Mouse (Mus musculus) brown adipose tissue, adult 24 weeks (tissue): ENCODE measurements at regions not wholly inside any gene's neighbourhood (a gene's known extent, or its start where the extent isn't known, plus 50 kb on each side); places are given as distances from the start of the nearest gene placed in this dataset.

Experiments
- H3K27ac ChIP-seq: fragments of 200-500 bp; replicated peaks from 2 replicates; pipeline ENCODE4 v1.5.1; 2012; ENCODE audit warnings: low read depth, mild to moderate bottlenecking, low read length
- H3K4me1 ChIP-seq: fragments of 200-500 bp; 2 replicates; pipeline ENCODE4 v1.6.1; 2012; ENCODE audit warnings: low read length, mixed read lengths; ENCODE audit not compliant: control insufficient read depth, insufficient read depth, insufficient read length
- H3K4me3 ChIP-seq: fragments of 200-500 bp; 2 replicates; pipeline ENCODE4 v1.5.1; 2012; ENCODE audit warnings: low read depth, mild to moderate bottlenecking, low read length, moderate library complexity; ENCODE audit not compliant: insufficient read depth

- Histone ChIP-seq H3K4me1 (no peaks in the 10 kb centered on the region), H3K4me3 (no peak overlapping the region), H3K27ac (no peak overlapping the region)
Observed at GRCm38 (mm10) chr7:133262161-133262560, 138.0 kb upstream of the Ctbp2 start.

DNA sequence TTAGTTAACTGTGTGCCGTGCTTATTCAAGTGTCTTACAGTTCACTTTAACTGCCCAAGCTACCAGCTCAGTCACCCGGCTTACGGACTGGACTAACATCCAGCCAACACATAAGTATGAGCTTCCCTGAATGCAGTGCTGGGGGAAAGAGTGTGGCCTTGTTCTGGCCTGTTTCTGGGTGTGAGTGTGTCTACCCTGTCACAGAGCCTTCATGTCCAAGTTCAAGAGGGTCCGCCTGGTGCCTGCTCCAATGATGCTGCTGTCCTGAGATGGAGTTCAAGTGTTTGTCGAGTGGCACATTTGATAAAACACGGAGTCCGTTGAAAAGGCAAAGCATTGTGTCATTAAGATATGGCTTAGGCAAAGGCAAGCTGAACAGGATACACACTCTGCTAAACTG, 135.0 kb upstream of the Ctbp2 start:
- Histone ChIP-seq H3K27ac (no peak overlapping the region), H3K4me1 (no peaks in the 10 kb centered on the region), H3K4me3 (no peak overlapping the region)

DNA sequence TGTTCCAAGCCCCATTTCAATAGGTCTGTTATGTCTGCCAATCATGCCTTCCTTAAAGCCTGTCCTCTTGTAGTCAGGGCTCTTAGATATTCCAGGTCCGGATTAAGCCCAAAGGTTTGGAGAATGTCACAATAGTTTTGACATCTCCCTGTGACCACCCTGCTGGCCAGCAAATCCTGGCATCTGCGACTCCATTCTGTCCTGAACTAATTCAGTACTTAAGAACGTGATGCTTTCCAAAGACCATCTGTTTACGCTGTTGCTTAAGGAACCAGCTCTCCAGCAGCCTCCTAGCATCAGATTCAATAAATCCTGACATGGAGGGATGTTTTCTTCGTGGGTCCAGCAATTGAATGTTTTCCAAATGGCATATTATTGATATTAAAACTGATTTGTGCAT, 132.7 kb upstream of the Ctbp2 start:
- no peak overlapping the region for H3K27ac ChIP-seq
- H3K4me3 ChIP-seq = no peak overlapping the region

GRCm38 (mm10) chr7:133244601-133245000, 120.4 kb upstream of the Ctbp2 start:
- Histone ChIP-seq H3K4me3 (no peak overlapping the region), H3K27ac (no peak overlapping the region), H3K4me1 (no peaks in the 10 kb centered on the region)

More for the DNA sequence above, 132.7 kb upstream of the Ctbp2 start:
- H3K4me1 ChIP-seq = no peaks in the 10 kb centered on the region

- Histone ChIP-seq H3K4me3 (no peak overlapping the region), H3K27ac (no peak overlapping the region), H3K4me1 (no peaks in the 10 kb centered on the region)
Observed at GRCm38 (mm10) chr7:133234326-133234725, 110.2 kb upstream of the Ctbp2 start.

DNA sequence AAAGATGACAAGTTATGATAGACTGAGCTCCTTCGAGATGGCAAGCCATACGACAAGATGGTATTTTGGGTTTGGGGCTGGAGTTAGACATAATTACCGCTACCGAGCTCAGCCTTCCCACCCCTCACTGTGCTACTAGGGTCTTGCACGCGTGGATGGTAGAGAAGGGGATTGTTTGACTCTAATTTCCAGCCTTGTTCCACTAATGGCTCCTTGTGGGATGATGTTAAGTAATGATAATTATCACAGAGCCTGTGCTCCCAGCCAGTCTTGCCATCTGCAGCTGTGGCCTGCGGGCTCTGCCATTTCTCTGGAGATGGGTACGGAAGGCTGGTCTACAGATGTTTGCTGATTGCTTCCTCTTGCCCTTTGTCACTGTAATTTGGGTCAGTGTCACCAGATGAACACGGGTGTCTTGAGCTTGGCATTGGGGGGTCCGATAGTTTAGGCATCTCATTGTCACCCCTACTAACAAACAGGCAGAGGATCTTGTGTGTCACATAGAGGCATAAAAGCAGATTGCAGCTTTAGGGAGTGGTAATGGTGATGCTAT, 108.8 kb upstream of the Ctbp2 start:
- no peaks in the 10 kb centered on the region for H3K4me1 ChIP-seq
- no peak overlapping the region for H3K4me3 ChIP-seq
- H3K27ac ChIP-seq = no peak overlapping the region

- Histone ChIP-seq H3K27ac (no peak overlapping the region), H3K4me3 (no peak overlapping the region), H3K4me1 (no peaks in the 10 kb centered on the region)
Observed at GRCm38 (mm10) chr7:133230806-133231205, 106.7 kb upstream of the Ctbp2 start.

DNA sequence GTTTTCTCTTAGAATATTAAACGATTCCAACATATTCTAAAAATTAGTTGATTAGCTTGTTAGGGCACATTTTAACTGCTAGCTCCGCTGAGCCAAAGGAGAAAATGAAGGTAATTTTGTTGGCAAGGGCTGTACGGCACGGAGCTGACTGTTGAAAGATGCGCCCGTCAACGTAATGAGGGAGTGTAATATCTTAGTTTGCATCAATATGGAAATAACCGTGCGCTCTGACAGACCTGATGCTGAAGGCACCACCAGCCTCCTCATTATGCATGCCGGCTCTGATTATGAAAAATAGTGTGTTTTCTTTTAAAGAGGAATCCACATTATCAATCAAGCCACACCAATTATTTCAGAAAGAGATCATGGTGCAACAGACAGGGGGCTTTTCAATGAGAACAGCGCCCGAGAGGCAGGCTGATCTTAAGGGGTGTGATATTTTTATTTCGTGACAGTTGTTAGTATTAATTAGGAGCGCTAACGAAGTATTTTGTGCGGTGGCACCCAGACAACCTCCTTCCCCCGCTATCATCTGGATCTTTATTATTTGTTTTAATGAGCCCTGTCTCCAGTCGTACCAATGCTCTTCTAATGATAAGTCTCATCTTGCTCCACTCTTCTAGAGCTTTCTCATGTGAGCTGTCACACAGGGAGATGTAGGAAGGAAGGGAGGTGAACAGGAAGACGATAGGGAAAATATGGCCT, 99.9 kb upstream of the Ctbp2 start:
- no peaks in the 10 kb centered on the region for H3K4me1 ChIP-seq
- no peak overlapping the region for H3K27ac ChIP-seq
- H3K4me3 ChIP-seq = no peak overlapping the region

DNA sequence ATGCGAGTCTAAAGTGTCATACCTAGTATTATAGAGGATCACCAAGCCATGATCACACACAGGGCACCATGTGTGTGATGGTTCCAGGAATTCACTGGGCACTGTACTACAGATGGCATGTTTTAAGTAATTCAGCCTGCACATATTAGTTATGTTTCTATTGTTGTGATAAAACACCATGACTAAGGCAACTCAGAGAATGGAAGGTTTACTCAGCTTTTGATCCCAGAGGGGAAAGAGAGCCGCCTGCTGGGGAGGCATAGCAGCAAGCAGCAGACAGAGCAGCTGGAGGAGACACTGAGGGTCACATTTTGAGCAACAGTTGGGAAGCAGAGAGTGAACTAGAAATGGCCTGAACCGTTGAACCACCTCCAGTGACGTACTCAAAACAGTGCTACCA, 88.2 kb upstream of the Ctbp2 start:
- H3K4me3 ChIP-seq = no peak overlapping the region
- no peak overlapping the region for H3K27ac ChIP-seq

DNA sequence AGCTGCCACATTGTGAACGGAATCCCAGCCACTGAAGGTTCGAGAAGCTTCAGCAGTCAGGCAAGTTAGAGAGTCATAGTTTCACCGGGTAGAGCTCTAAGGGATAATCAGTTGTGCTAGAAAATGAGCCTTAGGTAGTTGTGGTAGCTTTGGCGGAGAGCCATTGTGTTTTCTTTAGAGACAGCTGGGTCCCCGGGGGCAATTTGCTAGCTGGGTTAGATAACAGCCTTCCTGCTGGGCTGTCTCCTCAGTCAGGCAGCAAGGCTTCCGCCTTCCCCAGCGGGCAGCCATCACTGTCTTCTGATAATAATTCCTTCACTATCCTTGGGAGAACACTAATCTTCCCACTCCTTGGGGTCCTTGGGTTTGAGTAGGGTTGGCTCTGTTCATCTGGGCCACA, 81.5 kb upstream of the Ctbp2 start:
- H3K4me1 ChIP-seq = no peaks in the 10 kb centered on the region
- H3K4me3 ChIP-seq = no peak overlapping the region
- H3K27ac ChIP-seq = no peak overlapping the region

More for the DNA sequence above, 88.2 kb upstream of the Ctbp2 start:
- H3K4me1 ChIP-seq = no peaks in the 10 kb centered on the region

GRCm38 (mm10) chr7:133204485-133204884, 80.3 kb upstream of the Ctbp2 start:
- H3K4me1 ChIP-seq = no peaks in the 10 kb centered on the region
- no peak overlapping the region for H3K4me3 ChIP-seq
- H3K27ac ChIP-seq = no peak overlapping the region

GRCm38 (mm10) chr7:133203933-133204332, 79.8 kb upstream of the Ctbp2 start:
- Histone ChIP-seq H3K4me1 (no peaks in the 10 kb centered on the region), H3K4me3 (no peak overlapping the region), H3K27ac (no peak overlapping the region)

DNA sequence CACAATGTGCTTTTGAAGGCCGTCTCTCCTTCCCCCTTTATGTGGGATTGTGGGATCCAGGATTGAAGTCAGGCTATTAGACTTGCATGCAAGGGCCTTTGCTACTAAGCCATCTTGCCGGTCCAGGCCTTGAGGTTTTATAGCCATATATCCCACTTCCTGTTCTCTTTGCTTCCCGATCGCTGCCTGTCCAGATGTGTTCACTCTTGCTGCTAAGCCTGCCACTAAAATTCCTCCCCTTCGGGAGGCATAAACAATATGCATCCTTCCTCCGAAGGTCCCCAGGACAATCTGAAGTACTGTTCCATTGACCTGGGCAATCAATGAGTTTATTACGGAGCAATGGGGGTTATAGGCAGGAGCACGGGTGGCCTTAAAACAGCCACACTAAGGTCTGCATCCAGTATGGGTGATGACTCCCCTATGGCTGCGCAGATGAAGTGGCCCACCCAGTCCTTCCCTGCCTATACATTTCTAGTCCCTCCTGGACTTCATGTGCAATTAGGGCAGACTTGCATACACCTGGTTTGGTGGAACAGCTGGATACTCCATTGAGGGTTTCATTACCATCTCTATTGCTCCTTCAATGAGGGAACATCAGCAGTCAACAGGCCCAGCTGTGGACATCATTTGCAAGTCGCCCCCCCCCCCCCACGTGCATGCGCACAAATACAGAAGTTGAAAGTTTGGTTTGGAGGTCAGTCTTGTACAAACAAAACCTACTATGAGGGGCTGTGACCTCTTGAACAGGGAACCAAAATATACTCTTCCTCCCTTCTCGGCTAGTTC, 78.1 kb upstream of the Ctbp2 start:
- no peak overlapping the region for H3K27ac ChIP-seq

GRCm38 (mm10) chr7:133199046-133199445, 74.9 kb upstream of the Ctbp2 start:
- Histone ChIP-seq H3K27ac (no peak overlapping the region), H3K4me1 (no peaks in the 10 kb centered on the region), H3K4me3 (no peak overlapping the region)

More for the DNA sequence above, 78.1 kb upstream of the Ctbp2 start:
- Histone ChIP-seq H3K4me1 (no peaks in the 10 kb centered on the region), H3K4me3 (no peak overlapping the region)

DNA sequence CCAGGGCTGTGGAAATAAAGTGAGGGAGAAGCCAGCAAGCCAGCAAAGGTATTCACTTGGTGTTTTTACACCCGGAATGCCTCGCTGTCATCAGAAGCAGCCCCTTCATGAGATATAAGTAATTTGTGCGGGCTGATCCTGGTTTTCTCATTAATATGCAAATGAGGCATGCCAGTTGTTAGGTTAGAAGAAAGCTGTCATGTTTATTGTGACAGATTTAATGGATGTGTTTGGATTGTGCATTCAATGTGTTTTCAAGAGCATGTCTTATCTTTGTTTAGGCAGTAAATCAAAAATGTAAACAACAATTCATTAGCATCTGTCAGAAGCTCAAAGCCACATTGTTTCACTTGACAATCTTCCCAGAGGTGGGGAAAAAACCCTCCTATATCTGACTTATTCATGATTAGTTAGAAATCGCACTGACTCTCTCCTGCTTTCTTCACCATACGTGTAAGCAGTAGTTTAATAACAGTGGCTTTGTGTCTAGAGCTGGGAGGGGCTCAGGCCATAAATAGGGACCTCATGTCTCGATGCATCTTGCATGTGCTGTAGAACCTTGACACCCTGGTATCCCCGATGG, 65.8 kb upstream of the Ctbp2 start:
- Histone ChIP-seq H3K4me1 (no peaks in the 10 kb centered on the region), H3K4me3 (no peak overlapping the region), H3K27ac (no peak overlapping the region)
